In the genomic region with DNA sequence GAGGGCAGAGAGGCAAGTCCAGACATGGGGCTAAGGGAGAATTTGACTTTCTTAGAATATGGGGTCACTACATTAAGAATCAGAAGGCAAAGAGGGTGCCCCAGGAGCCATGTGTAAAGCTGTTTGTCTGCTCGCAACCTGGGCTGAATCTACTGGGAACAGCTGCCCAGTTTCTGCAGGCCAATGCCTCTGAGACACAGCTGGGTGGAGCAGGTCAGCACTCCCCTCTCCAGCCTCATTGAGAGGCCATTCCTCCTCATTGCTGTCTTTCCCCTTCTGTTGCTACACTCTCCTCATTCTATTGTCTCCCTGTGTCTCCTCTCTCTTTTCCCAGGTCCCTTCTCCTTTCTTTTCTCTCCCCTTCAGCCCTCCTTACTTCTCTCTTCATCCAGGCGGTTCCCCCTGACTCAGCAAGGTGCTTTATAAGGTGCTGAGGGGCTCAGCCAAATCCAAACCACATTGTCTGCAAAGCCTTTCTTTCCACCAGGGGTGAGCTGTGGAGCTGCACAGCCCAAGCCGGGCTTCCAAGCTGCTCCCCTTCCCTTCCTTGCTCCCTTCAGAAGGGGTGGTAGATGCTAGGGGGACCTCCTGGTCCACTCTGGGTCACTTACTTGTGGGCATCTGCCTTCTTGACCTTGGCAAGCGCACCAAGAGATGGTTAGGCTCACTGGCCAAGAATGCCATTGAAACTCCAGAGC, we compare ENCODE assay signal across 21 mouse cellular contexts. TPM values are rescaled to one million over a fixed set of nuclear protein-coding genes. Genes with fewer than 3 reads are reported as not detected.
DNase-seq lines count a peak whose midpoint lies in the region; ATAC-seq and TF ChIP-seq lines count a peak whose summit lies in the region.
"Had no signal": no experiment of that assay in that cellular context is flagged by ENCODE, and none has a peak within 500 bp of the region (broad histone marks: within the 10 kb centered on the region; RNA-seq: fewer than 3 reads in every experiment).

No protein-coding gene starts in this region.

- 46% methylated on average over 4 of the region's 4 CpGs for WGBS in kidney, embryonic 16.5 days
- WGBS in embryonic facial prominence, embryonic 14.5 days: 20% methylated on average over 4 of the region's 4 CpGs
- 22% methylated on average over 4 of the region's 4 CpGs for WGBS in limb, embryonic 13.5 days
- 52% methylated on average over 4 of the region's 4 CpGs for WGBS in liver, postnatal 0 days (ENCODE audit: insufficient replicate concordance)
- 84% methylated on average over 4 of the region's 4 CpGs for WGBS in cerebellum, adult 2 months

- H3K4me1 ChIP-seq in kidney, embryonic 16.5 days (ENCODE audit: insufficient read depth, low read length): peaks cover 44% of the 10 kb centered on the region
- peaks cover 28% of the 10 kb centered on the region for H3K4me1 ChIP-seq in embryonic facial prominence, embryonic 14.5 days (ENCODE audit: control insufficient read depth, insufficient read depth, low read length)
- peaks cover 45% of the 10 kb centered on the region for H3K4me1 ChIP-seq in limb, embryonic 13.5 days
- H3K4me1 ChIP-seq in liver, postnatal 0 days (ENCODE audit: insufficient read depth): peaks cover 34% of the 10 kb centered on the region
- peaks cover 5% of the 10 kb centered on the region for H3K4me1 ChIP-seq in cerebellum, adult 2 months (ENCODE audit: control insufficient read depth, insufficient read depth, low read length)

- TF ChIP-seq CTCF in liver, postnatal 0 days (IDR thresholded peaks at IDR 0.05; ENCODE audit: low read depth): no peak
- no peak for TF ChIP-seq CTCF in cerebellum, adult 2 months (IDR thresholded peaks at IDR 0.05; ENCODE audit: borderline replicate concordance, insufficient read depth, low read depth, low read length)

- TF ChIP-seq POLR2A in cerebellum, adult 2 months (IDR thresholded peaks at IDR 0.05; ENCODE audit: borderline replicate concordance, insufficient read depth, low read length): no peak

- TF ChIP-seq EP300 in liver, postnatal 0 days (IDR thresholded peaks at IDR 0.05; ENCODE audit: low read depth): no peak

- H3K27me3 ChIP-seq in kidney, embryonic 16.5 days (ENCODE audit: insufficient read depth, low read length): no peaks in the 10 kb centered on the region
- H3K27me3 ChIP-seq in embryonic facial prominence, embryonic 14.5 days (replicated peaks; ENCODE audit: control insufficient read depth, insufficient read depth, low read length): no peaks in the 10 kb centered on the region
- peaks cover 6% of the 10 kb centered on the region; the same call in 1 of the 2 replicates for H3K27me3 ChIP-seq in limb, embryonic 13.5 days
- H3K27me3 ChIP-seq in liver, postnatal 0 days (ENCODE audit: insufficient read depth, low read length): peaks cover 57% of the 10 kb centered on the region
- no peaks in the 10 kb centered on the region; the same call in 1 of the 2 replicates for H3K27me3 ChIP-seq in cerebellum, adult 2 months (ENCODE audit: control insufficient read depth, insufficient read depth, low read length)

- H3K27ac ChIP-seq in kidney, embryonic 16.5 days (ENCODE audit: low read length): no peak overlapping the region
- H3K27ac ChIP-seq in embryonic facial prominence, embryonic 14.5 days (replicated peaks; ENCODE audit: low read depth, low read length): no peak overlapping the region
- H3K27ac ChIP-seq in limb, embryonic 13.5 days: peak overlapping the region; percentile 82
- no peak overlapping the region for H3K27ac ChIP-seq in liver, postnatal 0 days (ENCODE audit: low read depth)
- H3K27ac ChIP-seq in cerebellum, adult 2 months (ENCODE audit: insufficient read depth, low read length): no peak overlapping the region
- H3K27ac ChIP-seq: layer of hippocampus, adult 2 months had no signal

- H3K4me3 ChIP-seq in kidney, embryonic 16.5 days (ENCODE audit: low read length): no peak overlapping the region
- no peak overlapping the region for H3K4me3 ChIP-seq in embryonic facial prominence, embryonic 14.5 days (ENCODE audit: low read depth, low read length)
- H3K4me3 ChIP-seq in limb, embryonic 13.5 days: no peak overlapping the region
- H3K4me3 ChIP-seq in liver, postnatal 0 days (ENCODE audit: low read depth, low read length): no peak overlapping the region
- H3K4me3 ChIP-seq in cerebellum, adult 2 months (replicated peaks; ENCODE audit: insufficient read depth, low read depth, low read length): no peak overlapping the region
- H3K4me3 ChIP-seq: erythroblast, embryonic 14.5 days; layer of hippocampus, adult 2 months had no signal

- H3K36me3 ChIP-seq in kidney, embryonic 16.5 days (ENCODE audit: insufficient read depth, low read length): no peaks in the 10 kb centered on the region
- no peaks in the 10 kb centered on the region for H3K36me3 ChIP-seq in embryonic facial prominence, embryonic 14.5 days (ENCODE audit: control insufficient read depth, insufficient read depth, low read length)
- H3K36me3 ChIP-seq in limb, embryonic 13.5 days: no peaks in the 10 kb centered on the region
- no peaks in the 10 kb centered on the region for H3K36me3 ChIP-seq in liver, postnatal 0 days (replicated peaks; ENCODE audit: insufficient read depth, low read length)

- H3K4me2 ChIP-seq in kidney, embryonic 16.5 days (replicated peaks; ENCODE audit: low read depth, low read length): 0 out of 2 replicates have a peak overlapping the region, but pooled peaks have one; percentile 10
- peak overlapping the region; percentile 84; the same call in 1 of the 2 replicates for H3K4me2 ChIP-seq in embryonic facial prominence, embryonic 14.5 days (ENCODE audit: low read depth, low read length)
- peak overlapping the region; percentile 88 for H3K4me2 ChIP-seq in limb, embryonic 13.5 days (replicated peaks)
- no peak overlapping the region for H3K4me2 ChIP-seq in liver, postnatal 0 days (ENCODE audit: low read depth, low read length)
- H3K4me2 ChIP-seq: lung, embryonic 14.5 days had no signal

- no peaks in the 10 kb centered on the region for H3K9me3 ChIP-seq in kidney, embryonic 16.5 days (ENCODE audit: low read length)
- no peaks in the 10 kb centered on the region for H3K9me3 ChIP-seq in embryonic facial prominence, embryonic 14.5 days (ENCODE audit: control insufficient read depth, low read length)
- H3K9me3 ChIP-seq in limb, embryonic 13.5 days: no peaks in the 10 kb centered on the region
- H3K9me3 ChIP-seq in liver, postnatal 0 days (ENCODE audit: low read length): no peaks in the 10 kb centered on the region

- peak; percentile 7 for DNase-seq in CD4-positive, CD25-positive, alpha-beta regulatory T cell, adult 2 months (ENCODE audit: low read depth, low spot score)
- DNase-seq in kidney, postnatal 36 days: no peak
- no peak for DNase-seq in embryonic facial prominence, embryonic 14.5 days (ENCODE audit: low spot score)
- DNase-seq in liver, postnatal 0 days: no peak
- no peak for DNase-seq in cerebellum, adult 2 months
- DNase-seq: adrenal gland, postnatal 25 days; cerebellum, adult 9-10 months; gastrocnemius, postnatal 10 days; heart, postnatal 10 days; kidney, adult 8-10 months; liver; lung, embryonic 14.5 days; midbrain, embryonic 14.5 days; thymus, adult 2 months had no signal

- no peak for ATAC-seq in CD4-positive, CD25-positive, alpha-beta regulatory T cell, adult 4 months
- no peak for ATAC-seq in kidney, embryonic 16.5 days (ENCODE audit: low FRiP score, low TSS enrichment)
- ATAC-seq in embryonic facial prominence, embryonic 14.5 days (ENCODE audit: low read depth): no peak
- ATAC-seq in limb, embryonic 13.5 days (ENCODE audit: low FRiP score, low read depth): no peak
- ATAC-seq in liver, postnatal 0 days: no peak
- ATAC-seq: hindbrain, embryonic 16.5 days had no signal

- no peak overlapping the region for H3K9ac ChIP-seq in kidney, embryonic 16.5 days (replicated peaks; ENCODE audit: low read length)
- H3K9ac ChIP-seq in embryonic facial prominence, embryonic 14.5 days (ENCODE audit: low read depth, low read length): 0 out of 2 replicates have a peak overlapping the region, but pooled peaks have one; percentile 3
- H3K9ac ChIP-seq in limb, embryonic 13.5 days: peak overlapping the region; percentile 46; the same call in 1 of the 2 replicates
- no peak overlapping the region for H3K9ac ChIP-seq in liver, postnatal 0 days (replicated peaks)
- H3K9ac ChIP-seq: lung, embryonic 14.5 days had no signal

RNA-seq across cellular contexts. Expression of gene Clcf1, which starts 2.0 kb away (rescaled TPM):
- polyA plus RNA-seq in CD4-positive, CD25-positive, alpha-beta regulatory T cell, adult 4 months (2017; shearing (Covaris generic)): 10 to 100 TPM; 35.0 to 46.5 TPM
- 6.8 and 7.5 TPM in 2 replicates for polyA plus RNA-seq in kidney, embryonic 16.5 days (2015; fragmentation: Nextera tagmentation; extraction: Ambion mirVana)
- 6.0 and 6.3 TPM in 2 replicates for polyA plus RNA-seq in embryonic facial prominence, embryonic 14.5 days (2014; fragmentation: Nextera tagmentation; extraction: Ambion mirVana)
- polyA plus RNA-seq in limb, embryonic 13.5 days (2015; fragmentation: Nextera tagmentation; extraction: Ambion mirVana): 9.0 and 10.0 TPM in 2 replicates
- polyA plus RNA-seq in liver, postnatal 0 days (2015; fragmentation: Nextera tagmentation; extraction: Ambion mirVana): 0.91 and 1.1 TPM in 2 replicates
- polyA plus RNA-seq in cerebellum, adult 2 months (2012; rRNA removed): 4.3 and 5.0 TPM in 2 replicates
- polyA plus RNA-seq: erythroblast, embryonic 14.5 days had no signal

RNA-seq across cellular contexts. Expression of gene AC109138.7, which starts 2.1 kb away (rescaled TPM):
- not detected for polyA plus RNA-seq in CD4-positive, CD25-positive, alpha-beta regulatory T cell, adult 4 months (2017; shearing (Covaris generic))
- not detected in 2 replicates for polyA plus RNA-seq in kidney, embryonic 16.5 days (2015; fragmentation: Nextera tagmentation; extraction: Ambion mirVana)
- polyA plus RNA-seq in embryonic facial prominence, embryonic 14.5 days (2014; fragmentation: Nextera tagmentation; extraction: Ambion mirVana): not detected in 2 replicates
- polyA plus RNA-seq in limb, embryonic 13.5 days (2015; fragmentation: Nextera tagmentation; extraction: Ambion mirVana): not detected in 2 replicates
- not detected in 2 replicates for polyA plus RNA-seq in liver, postnatal 0 days (2015; fragmentation: Nextera tagmentation; extraction: Ambion mirVana)
- 0.77 TPM in 1 of 2 replicates, not detected in the other for polyA plus RNA-seq in cerebellum, adult 2 months (2012; rRNA removed)
- polyA plus RNA-seq: erythroblast, embryonic 14.5 days; hindbrain, embryonic 16.5 days; lung, embryonic 14.5 days; midbrain, embryonic 14.5 days; thymus, adult 2 months; urinary bladder, adult 2 months had no signal

RNA-seq across cellular contexts. Expression of gene Rad9a, which starts 10.6 kb away (rescaled TPM):
- 10 to 100 TPM; 63.6 to 83.6 TPM for polyA plus RNA-seq in CD4-positive, CD25-positive, alpha-beta regulatory T cell, adult 4 months (2017; shearing (Covaris generic))
- 39.4 and 39.9 TPM in 2 replicates for polyA plus RNA-seq in kidney, embryonic 16.5 days (2015; fragmentation: Nextera tagmentation; extraction: Ambion mirVana)
- 28.9 and 32.4 TPM in 2 replicates for polyA plus RNA-seq in embryonic facial prominence, embryonic 14.5 days (2014; fragmentation: Nextera tagmentation; extraction: Ambion mirVana)
- polyA plus RNA-seq in limb, embryonic 13.5 days (2015; fragmentation: Nextera tagmentation; extraction: Ambion mirVana): 36.2 and 38.1 TPM in 2 replicates
- polyA plus RNA-seq in liver, postnatal 0 days (2015; fragmentation: Nextera tagmentation; extraction: Ambion mirVana): 8.0 and 9.0 TPM in 2 replicates
- 31.9 and 37.6 TPM in 2 replicates for polyA plus RNA-seq in cerebellum, adult 2 months (2012; rRNA removed)

RNA-seq across cellular contexts. Expression of gene Pold4, which starts 19.7 kb away (rescaled TPM):
- 100 to 1,000 TPM; 117 to 127 TPM for polyA plus RNA-seq in CD4-positive, CD25-positive, alpha-beta regulatory T cell, adult 4 months (2017; shearing (Covaris generic))
- 34.2 and 36.3 TPM in 2 replicates for polyA plus RNA-seq in kidney, embryonic 16.5 days (2015; fragmentation: Nextera tagmentation; extraction: Ambion mirVana)
- 28.1 and 31.3 TPM in 2 replicates for polyA plus RNA-seq in embryonic facial prominence, embryonic 14.5 days (2014; fragmentation: Nextera tagmentation; extraction: Ambion mirVana)
- 17.6 and 21.4 TPM in 2 replicates for polyA plus RNA-seq in limb, embryonic 13.5 days (2015; fragmentation: Nextera tagmentation; extraction: Ambion mirVana)
- polyA plus RNA-seq in liver, postnatal 0 days (2015; fragmentation: Nextera tagmentation; extraction: Ambion mirVana): 28.5 and 31.1 TPM in 2 replicates
- 39.3 and 40.1 TPM in 2 replicates for polyA plus RNA-seq in cerebellum, adult 2 months (2012; rRNA removed)

RNA-seq across cellular contexts. Expression of gene Ppp1ca, which starts 20.2 kb away (rescaled TPM):
- polyA plus RNA-seq in CD4-positive, CD25-positive, alpha-beta regulatory T cell, adult 4 months (2017; shearing (Covaris generic)): 100 to 1,000 TPM; 835 to 936 TPM
- polyA plus RNA-seq in kidney, embryonic 16.5 days (2015; fragmentation: Nextera tagmentation; extraction: Ambion mirVana): 1,050 and 1,120 TPM in 2 replicates
- 744 and 800 TPM in 2 replicates for polyA plus RNA-seq in embryonic facial prominence, embryonic 14.5 days (2014; fragmentation: Nextera tagmentation; extraction: Ambion mirVana)
- 817 and 858 TPM in 2 replicates for polyA plus RNA-seq in limb, embryonic 13.5 days (2015; fragmentation: Nextera tagmentation; extraction: Ambion mirVana)
- polyA plus RNA-seq in liver, postnatal 0 days (2015; fragmentation: Nextera tagmentation; extraction: Ambion mirVana): 269 and 284 TPM in 2 replicates
- 316 and 348 TPM in 2 replicates for polyA plus RNA-seq in cerebellum, adult 2 months (2012; rRNA removed)

Comparison
In these comparisons a context has a peak if more than half of its experiments do, and no peak if none do; other contexts are left out.
1. H3K9ac ChIP-seq: peak in embryonic facial prominence, embryonic 14.5 days (single experiment) and limb, embryonic 13.5 days (single experiment); none in kidney, embryonic 16.5 days (single experiment) and liver, postnatal 0 days (single experiment).